Mouse (Mus musculus): ENCODE results near the gene Rinl. TPM values are rescaled to one million over a fixed set of nuclear protein-coding genes. Genes with fewer than 3 reads are reported as not detected.

The Rinl gene
- polyA plus RNA-seq, 1 experiment from 2014 or later = 1.9 TPM

GRCm38 (mm10) chr7:28801901-28802670 is 13.3 kb downstream of the Rinl start:
- Histone ChIP-seq H3K9ac (ENCODE audit: low read length) (no peak overlapping the region), H3K36me3 (ENCODE audit: control insufficient read depth, insufficient read depth, low read length) (no peaks in the 10 kb centered on the region), H3K27me3 (ENCODE audit: control insufficient read depth, insufficient read depth, low read length) (no peaks in the 10 kb centered on the region), H3K9me3 (ENCODE audit: control insufficient read depth, low read length) (no peaks in the 10 kb centered on the region), H3K4me2 (no peak overlapping the region), H3K27ac (ENCODE audit: low read depth, low read length) (peak overlapping the region; percentile 33; the same call in 1 of the 2 replicates), H3K4me3 (ENCODE audit: low read depth, low read length) (no peak overlapping the region), H3K4me1 (ENCODE audit: control insufficient read depth, insufficient read depth, low read length) (peaks cover 16% of the 10 kb centered on the region)
- ATAC-seq (ENCODE audit: low FRiP score) = no peak
- DNase-seq (ENCODE audit: low spot score, missing footprints) = no peak
- WGBS = 32% methylated on average over 10 of the region's 10 CpGs

DNA sequence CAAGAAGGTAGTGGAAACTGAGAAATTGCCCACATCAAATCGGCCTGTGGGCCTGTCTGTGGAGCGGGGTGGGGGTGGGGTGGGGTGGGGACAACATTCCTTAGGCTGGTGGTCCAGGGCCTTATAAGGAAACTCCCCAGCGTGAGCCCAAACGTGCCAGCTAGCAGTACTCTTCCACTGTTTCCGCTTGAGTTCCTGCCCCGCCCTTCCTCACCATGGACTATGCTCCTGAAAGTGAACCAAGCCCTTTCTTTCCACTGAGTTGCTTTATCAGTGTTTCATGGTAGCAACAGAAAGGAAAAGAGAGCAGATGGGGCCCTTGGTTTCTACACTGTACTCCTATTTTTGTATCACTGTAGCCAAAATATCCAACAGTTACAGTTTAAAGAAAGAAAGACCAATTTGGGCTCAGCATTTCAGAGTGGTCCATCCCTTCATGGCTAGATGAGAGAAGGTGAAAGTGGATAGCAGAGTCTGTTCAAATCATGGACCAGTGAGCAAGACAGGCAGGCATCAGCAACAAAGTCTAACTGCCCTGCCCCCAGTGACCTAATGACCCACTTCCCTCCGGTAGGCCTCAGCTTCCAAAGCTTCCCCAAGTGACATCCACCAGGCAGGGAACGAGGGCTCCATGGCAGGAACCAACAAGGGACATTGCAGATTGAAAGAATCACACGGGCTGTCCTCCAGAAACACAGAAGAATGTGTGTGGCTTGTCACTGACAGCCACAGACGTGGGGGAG is 14.2 kb downstream of the Rinl start:
- peaks cover 21% of the 10 kb centered on the region for H3K4me1 ChIP-seq (ENCODE audit: control insufficient read depth, insufficient read depth, low read length)
- H3K9ac ChIP-seq (ENCODE audit: low read length) = peak overlapping the region; percentile 34
- H3K4me2 ChIP-seq = 0 out of 2 replicates have a peak overlapping the region, but pooled peaks have one; percentile 7
- WGBS = 6% methylated on average over 10 of the region's 10 CpGs
- peak overlapping the region; percentile 48; the same call in 1 of the 2 replicates for H3K27ac ChIP-seq (ENCODE audit: low read depth, low read length)
- H3K36me3 ChIP-seq (ENCODE audit: control insufficient read depth, insufficient read depth, low read length) = no peaks in the 10 kb centered on the region
- no peaks in the 10 kb centered on the region for H3K27me3 ChIP-seq (ENCODE audit: control insufficient read depth, insufficient read depth, low read length)
- no peak for DNase-seq (ENCODE audit: low spot score, missing footprints)
- no peak overlapping the region for H3K4me3 ChIP-seq (ENCODE audit: low read depth, low read length)
- no peaks in the 10 kb centered on the region for H3K9me3 ChIP-seq (ENCODE audit: control insufficient read depth, low read length)
- no peak for ATAC-seq (ENCODE audit: low FRiP score)

- H3K4me2 ChIP-seq = no peak overlapping the region
- no peak for DNase-seq (ENCODE audit: low spot score, missing footprints)
- no peaks in the 10 kb centered on the region for H3K36me3 ChIP-seq (ENCODE audit: control insufficient read depth, insufficient read depth, low read length)
- H3K4me1 ChIP-seq (ENCODE audit: control insufficient read depth, insufficient read depth, low read length) = peaks cover 25% of the 10 kb centered on the region
- 79% methylated on average over 4 of the region's 4 CpGs for WGBS
- peak overlapping the region; percentile 34; the same call in 1 of the 2 replicates for H3K9ac ChIP-seq (ENCODE audit: low read length)
- no peak overlapping the region for H3K27ac ChIP-seq (ENCODE audit: low read depth, low read length)
- no peak for ATAC-seq (ENCODE audit: low FRiP score)
- H3K4me3 ChIP-seq (ENCODE audit: low read depth, low read length) = no peak overlapping the region
- H3K27me3 ChIP-seq (ENCODE audit: control insufficient read depth, insufficient read depth, low read length) = no peaks in the 10 kb centered on the region
- H3K9me3 ChIP-seq (ENCODE audit: control insufficient read depth, low read length) = no peaks in the 10 kb centered on the region
These were observed 15.0 kb downstream of the Rinl start for GRCm38 (mm10) chr7:28803756-28804155.

DNA sequence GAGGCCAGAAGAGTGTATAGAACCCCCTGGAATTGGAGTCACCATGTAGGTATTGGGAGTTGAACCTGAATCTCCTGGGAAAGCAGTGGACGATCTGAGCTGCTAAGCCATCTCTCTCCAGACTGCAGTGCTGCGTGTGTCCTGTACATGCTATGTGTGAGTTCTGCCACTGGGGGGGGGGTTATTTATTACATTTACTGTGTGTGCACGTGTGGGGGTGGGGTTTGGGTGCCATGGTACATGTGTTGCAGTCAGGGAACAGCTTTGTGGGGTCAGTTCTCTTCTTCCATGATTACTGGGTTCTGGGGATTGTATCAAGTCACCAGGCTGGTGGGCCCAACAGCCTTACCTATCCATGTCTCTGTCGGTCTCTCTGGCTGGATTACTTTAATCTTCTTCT is 18.1 kb downstream of the Rinl start:
- H3K4me2 ChIP-seq = no peak overlapping the region
- no peak overlapping the region for H3K27ac ChIP-seq (ENCODE audit: low read depth, low read length)
- no peak for ATAC-seq (ENCODE audit: low FRiP score)
- H3K27me3 ChIP-seq (ENCODE audit: control insufficient read depth, insufficient read depth, low read length) = no peaks in the 10 kb centered on the region
- no peak overlapping the region for H3K9ac ChIP-seq (ENCODE audit: low read length)
- no peaks in the 10 kb centered on the region for H3K9me3 ChIP-seq (ENCODE audit: control insufficient read depth, low read length)
- H3K4me1 ChIP-seq (ENCODE audit: control insufficient read depth, insufficient read depth, low read length) = peaks cover 25% of the 10 kb centered on the region
- no peak overlapping the region for H3K4me3 ChIP-seq (ENCODE audit: low read depth, low read length)
- WGBS = 88% methylated on average over 4 of the region's 4 CpGs
- DNase-seq (ENCODE audit: low spot score, missing footprints) = no peak
- H3K36me3 ChIP-seq (ENCODE audit: control insufficient read depth, insufficient read depth, low read length) = no peaks in the 10 kb centered on the region

GRCm38 (mm10) chr7:28807641-28808220 is 19.0 kb downstream of the Rinl start:
- H3K4me1 ChIP-seq (ENCODE audit: control insufficient read depth, insufficient read depth, low read length) = peaks cover 27% of the 10 kb centered on the region
- 34% methylated on average over 6 of the region's 8 CpGs for WGBS

GRCm38 (mm10) chr7:28808221-28808941 is 19.6 kb downstream of the Rinl start, which contains the start of gene Hnrnpl:
Hnrnpl (plus strand) TSS chr7:28808541.
- no peaks in the 10 kb centered on the region for H3K9me3 ChIP-seq (ENCODE audit: control insufficient read depth, low read length)
- H3K4me3 ChIP-seq (ENCODE audit: low read depth, low read length) = peak within 1 kb of the TSS; percentile 75
- peak within 1 kb of the TSS; percentile 99 for H3K27ac ChIP-seq (ENCODE audit: low read depth, low read length)
- peak within 1 kb of the TSS; percentile 91 for H3K9ac ChIP-seq (ENCODE audit: low read length)
- no peaks in the 10 kb centered on the region for H3K27me3 ChIP-seq (ENCODE audit: control insufficient read depth, insufficient read depth, low read length)
- DNase-seq (ENCODE audit: low spot score, missing footprints) (peak; percentile 97), ATAC-seq (ENCODE audit: low FRiP score) (peak; percentile 23)
- H3K4me1 ChIP-seq (ENCODE audit: control insufficient read depth, insufficient read depth, low read length) = peaks cover 23% of the 10 kb centered on the region
- H3K4me2 ChIP-seq = peak within 1 kb of the TSS; percentile 92
- 3% methylated on average over 35 of the region's 35 CpGs for WGBS
- H3K36me3 ChIP-seq (ENCODE audit: control insufficient read depth, insufficient read depth, low read length) = peaks cover 7% of the 10 kb centered on the region

More at GRCm38 (mm10) chr7:28807641-28808220, 19.0 kb downstream of the Rinl start:
- no peak for DNase-seq (ENCODE audit: low spot score, missing footprints)
- Histone ChIP-seq H3K27me3 (ENCODE audit: control insufficient read depth, insufficient read depth, low read length) (no peaks in the 10 kb centered on the region), H3K9ac (ENCODE audit: low read length) (peak overlapping the region; percentile 91), H3K4me2 (peak overlapping the region; percentile 92), H3K9me3 (ENCODE audit: control insufficient read depth, low read length) (no peaks in the 10 kb centered on the region), H3K36me3 (ENCODE audit: control insufficient read depth, insufficient read depth, low read length) (peaks cover 4% of the 10 kb centered on the region; the same call in 1 of the 2 replicates), H3K4me3 (ENCODE audit: low read depth, low read length) (peak overlapping the region; percentile 75), H3K27ac (ENCODE audit: low read depth, low read length) (no peak overlapping the region; the same call in 1 of the 2 replicates)
- ATAC-seq (ENCODE audit: low FRiP score) = no peak

DNA sequence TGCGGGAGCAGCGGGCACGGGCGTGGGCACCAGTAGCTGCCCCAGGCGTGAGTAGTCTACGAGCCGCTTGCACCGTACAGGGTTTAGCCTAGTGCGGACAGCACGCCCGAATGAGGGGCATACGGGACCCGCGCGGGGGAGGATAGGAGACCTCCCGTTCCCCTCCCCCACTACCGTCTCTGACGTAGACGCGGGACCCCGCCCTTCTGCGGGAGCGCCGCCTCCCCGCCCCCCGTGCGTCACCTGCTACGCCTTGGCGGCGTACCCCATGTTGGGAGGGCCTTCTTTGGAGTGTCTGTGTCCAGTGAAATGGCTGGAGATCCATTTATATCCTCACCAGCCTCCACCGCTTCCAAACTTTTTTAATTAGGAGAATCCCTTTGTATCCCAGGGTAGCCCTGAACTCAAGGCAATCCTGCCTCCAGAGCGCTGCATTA is 20.2 kb downstream of the Rinl start:
- Histone ChIP-seq H3K36me3 (ENCODE audit: control insufficient read depth, insufficient read depth, low read length) (peaks cover 13% of the 10 kb centered on the region), H3K4me1 (ENCODE audit: control insufficient read depth, insufficient read depth, low read length) (peaks cover 22% of the 10 kb centered on the region), H3K9ac (ENCODE audit: low read length) (peak overlapping the region; percentile 91), H3K4me3 (ENCODE audit: low read depth, low read length) (peak overlapping the region; percentile 75), H3K27me3 (ENCODE audit: control insufficient read depth, insufficient read depth, low read length) (no peaks in the 10 kb centered on the region), H3K4me2 (peak overlapping the region; percentile 92), H3K27ac (ENCODE audit: low read depth, low read length) (peak overlapping the region; percentile 99), H3K9me3 (ENCODE audit: control insufficient read depth, low read length) (no peaks in the 10 kb centered on the region)
- DNase-seq (ENCODE audit: low spot score, missing footprints) = peak; percentile 100
- WGBS = 0% methylated on average over 32 of the region's 32 CpGs
- ATAC-seq (ENCODE audit: low FRiP score) = peak; percentile 72

GRCm38 (mm10) chr7:28809401-28810089 is 20.8 kb downstream of the Rinl start:
- peak; percentile 26 for ATAC-seq (ENCODE audit: low FRiP score)
- Histone ChIP-seq H3K27me3 (ENCODE audit: control insufficient read depth, insufficient read depth, low read length) (no peaks in the 10 kb centered on the region), H3K27ac (ENCODE audit: low read depth, low read length) (peak overlapping the region; percentile 99), H3K4me2 (peak overlapping the region; percentile 92), H3K9me3 (ENCODE audit: control insufficient read depth, low read length) (no peaks in the 10 kb centered on the region), H3K4me3 (ENCODE audit: low read depth, low read length) (peak overlapping the region; percentile 75), H3K9ac (ENCODE audit: low read length) (peak overlapping the region; percentile 91), H3K36me3 (ENCODE audit: control insufficient read depth, insufficient read depth, low read length) (peaks cover 19% of the 10 kb centered on the region), H3K4me1 (ENCODE audit: control insufficient read depth, insufficient read depth, low read length) (peaks cover 22% of the 10 kb centered on the region)
- DNase-seq (ENCODE audit: low spot score, missing footprints) = peak; percentile 97
- WGBS = under 1% methylated on average over 35 of the region's 35 CpGs

Data from midbrain, embryonic 11.5 days (tissue).